Mouse (Mus musculus) heart, adult 2 months (tissue): ENCODE measurements at regions not wholly inside any gene's neighbourhood (a gene's known extent, or its start where the extent isn't known, plus 50 kb on each side); places are given as distances from the start of the nearest gene placed in this dataset.

Experiments used
- CTCF ChIP-seq: fragments of 200-600 bp; IDR thresholded peaks from 2 replicates; pipeline ENCODE4 v1.8.1; 2022; ENCODE audit warnings: antibody characterized with exemption, mild to moderate bottlenecking, moderate library complexity
- EP300 ChIP-seq: fragments of 200-500 bp; IDR thresholded peaks from 2 replicates; pipeline ENCODE4 v1.6.1; 2011; ENCODE audit warnings: low read depth, low read length, control low read depth; ENCODE audit not compliant: insufficient read depth
- POLR2A ChIP-seq: fragments of 200-500 bp; IDR thresholded peaks from 2 replicates; pipeline ENCODE4 v1.6.1; 2011; ENCODE audit warnings: mild to moderate bottlenecking, low read depth, low read length, control low read depth; ENCODE audit not compliant: insufficient read depth

GRCm38 (mm10) chr17:93676366-93676962, 477.6 kb downstream of the Adcyap1 start:
- TF ChIP-seq CTCF, result no peak
- TF ChIP-seq POLR2A, result no peak
- no peak for TF ChIP-seq EP300
